Mouse (Mus musculus) bone marrow, adult 2 months (tissue): ENCODE results near the gene Ankrd55.
"Not testable (repeated sequence)": the region's sequence is repeated elsewhere in the genome, so short reads cannot be mapped to it uniquely, and the experiment has no call there.

Experiments used
- CTCF ChIP-seq: fragments of 200-500 bp; IDR thresholded peaks from 2 replicates; pipeline ENCODE4 v1.5.1; 2011; ENCODE audit warnings: low read length, control low read depth; ENCODE audit not compliant: control insufficient read depth, insufficient read depth
- POLR2A ChIP-seq: fragments of 200-500 bp; IDR thresholded peaks from 2 replicates; pipeline ENCODE4 v1.6.1; 2011; ENCODE audit warnings: low read depth, mild to moderate bottlenecking, control low read depth, low read length, borderline replicate concordance; ENCODE audit not compliant: control insufficient read depth

DNA sequence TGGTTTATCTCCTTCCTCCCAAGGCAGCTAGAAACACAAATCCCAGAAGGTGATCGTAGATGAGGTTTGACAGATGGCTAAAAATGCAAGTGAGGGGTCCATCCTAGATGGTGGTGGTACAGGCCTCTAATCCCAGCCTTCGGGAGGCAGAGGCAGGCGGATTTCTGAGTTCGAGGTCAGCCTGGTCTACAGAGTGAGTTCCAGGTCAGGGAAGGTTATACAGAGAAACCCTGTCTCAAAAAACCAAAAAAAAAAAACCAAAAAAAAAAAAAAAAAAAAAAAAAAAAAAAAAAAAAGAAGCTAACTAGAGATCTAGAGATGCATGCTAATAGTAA is 138.9 kb downstream of the Ankrd55 start:
- not testable (repeated sequence) for TF ChIP-seq POLR2A, CTCF
